Mouse (Mus musculus) heart, postnatal 0 days (tissue): ENCODE results near the gene Ddn.

Source experiments
- CTCF ChIP-seq: IDR thresholded peaks from 2 replicates; pipeline ENCODE4 v1.5.1; 2016; ENCODE audit warnings: antibody characterized with exemption, control low read depth, low read depth
- EP300 ChIP-seq: IDR thresholded peaks from 2 replicates; pipeline ENCODE4 v1.6.1; 2016; ENCODE audit warnings: antibody characterized with exemption, low read depth

GRCm38 (mm10) chr15:98835291-98835690, 26.0 kb upstream of the Ddn start:
- TF ChIP-seq CTCF (no peak), EP300 (no peak)
